Mouse (Mus musculus) embryo, embryonic 10 days (tissue): ENCODE measurements at regions not wholly inside any gene's neighbourhood (a gene's known extent, or its start where the extent isn't known, plus 50 kb on each side); places are given as distances from the start of the nearest gene placed in this dataset.
"Not testable (repeated sequence)": the region's sequence is repeated elsewhere in the genome, so short reads cannot be mapped to it uniquely, and the experiment has no call there.

Experiments used
- DNase-seq: peaks from one replicate; pipeline ENCODE4 v3.0.0-alpha.2; 2015; ENCODE audit warnings: low spot score

DNA sequence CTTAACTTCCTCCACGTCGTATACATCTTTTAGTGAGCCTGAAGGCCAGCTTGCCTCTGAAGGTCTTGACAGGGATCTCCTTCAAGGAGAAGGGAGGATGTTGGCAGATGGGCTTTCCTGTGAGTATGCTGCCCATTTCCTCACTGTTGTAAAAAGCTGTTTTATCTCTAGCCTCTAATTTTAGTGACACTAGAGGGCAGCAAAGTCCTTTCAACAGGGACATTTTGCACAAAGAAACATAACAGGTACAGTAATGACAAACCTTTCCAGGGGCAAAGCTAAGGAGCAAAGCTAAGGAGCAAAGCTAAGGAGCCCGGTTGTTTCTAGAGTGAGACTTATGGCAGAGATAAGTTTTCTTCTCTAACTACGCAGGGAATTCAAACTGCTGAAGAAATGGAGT, 59.0 kb upstream of the Kbtbd8 start:
- DNase-seq: peak; percentile 73

DNA sequence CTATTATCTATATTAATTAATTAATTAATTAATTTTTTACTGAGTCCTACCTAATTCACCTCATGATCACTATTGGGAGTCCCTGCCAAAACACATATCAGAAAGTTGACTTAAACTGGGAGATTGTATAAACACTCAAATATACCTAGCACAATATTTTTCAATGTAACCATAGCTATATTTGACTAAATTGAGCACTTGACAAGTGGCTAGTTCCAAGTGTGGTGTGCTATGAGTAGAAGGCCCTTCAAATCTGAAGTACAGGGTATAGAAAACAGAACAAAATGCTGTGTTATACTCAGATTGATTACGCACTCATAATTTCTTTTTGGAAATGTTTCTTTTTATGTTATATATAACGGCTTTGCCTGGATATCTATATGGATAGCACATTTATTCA, 60.8 kb upstream of the Kbtbd8 start:
- no peak for DNase-seq

DNA sequence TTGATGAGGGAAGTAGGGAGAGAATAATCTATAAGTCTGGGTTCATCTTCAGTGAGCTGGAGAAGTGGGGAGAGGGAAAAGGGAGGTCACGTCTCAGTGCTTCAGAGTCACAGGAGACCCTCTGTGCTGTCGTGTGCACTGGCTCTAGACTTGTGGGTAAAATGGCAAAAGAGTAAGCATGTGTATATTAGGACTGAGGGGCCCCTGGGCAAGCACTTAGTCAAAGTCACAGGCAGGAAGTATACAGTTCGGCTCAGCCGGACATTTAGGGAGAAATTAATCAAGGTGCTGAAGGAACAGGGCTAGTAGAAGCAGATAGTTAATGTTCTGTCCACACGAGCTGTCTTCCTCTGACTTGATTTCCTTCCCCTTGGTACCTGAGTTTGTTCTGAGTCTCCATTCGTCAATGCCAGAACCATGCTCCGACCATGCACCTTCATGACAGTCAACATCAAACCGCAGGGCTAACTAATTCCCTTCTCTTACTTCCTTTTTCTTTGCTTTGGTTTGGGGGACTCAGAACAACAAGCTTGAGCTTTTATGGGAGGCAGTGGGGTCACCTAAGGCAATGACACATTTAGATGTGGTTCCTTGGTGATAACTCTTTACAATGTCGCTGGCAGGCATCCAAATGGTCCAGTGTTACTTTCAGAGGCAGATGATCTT, 63.2 kb upstream of the Kbtbd8 start:
- no peak for DNase-seq

GRCm38 (mm10) chr6:95041351-95041750, 75.7 kb upstream of the Kbtbd8 start:
- not testable (repeated sequence) for DNase-seq

GRCm38 (mm10) chr6:95024239-95024638, 92.8 kb upstream of the Kbtbd8 start:
- peak; percentile 72 for DNase-seq

DNA sequence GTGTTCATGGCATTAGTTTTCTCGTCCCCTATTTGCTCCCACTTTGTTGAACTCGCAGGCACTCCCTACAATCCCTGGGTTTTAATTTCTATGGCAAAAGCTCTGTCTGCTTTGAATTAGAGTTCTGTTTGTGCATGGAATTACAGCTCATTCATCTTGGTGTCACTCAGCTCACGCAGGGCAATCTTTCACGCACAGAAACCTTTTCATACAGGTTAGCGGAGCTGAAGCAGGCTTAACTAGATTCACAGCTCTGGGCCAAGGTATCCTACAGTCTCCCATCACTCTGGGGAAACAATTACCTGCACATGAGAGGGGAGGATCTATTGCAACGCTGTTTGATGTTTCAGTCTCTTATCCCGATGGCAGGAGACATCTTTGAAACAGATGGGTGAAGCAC, 95.3 kb upstream of the Kbtbd8 start:
- peak; percentile 42 for DNase-seq

DNA sequence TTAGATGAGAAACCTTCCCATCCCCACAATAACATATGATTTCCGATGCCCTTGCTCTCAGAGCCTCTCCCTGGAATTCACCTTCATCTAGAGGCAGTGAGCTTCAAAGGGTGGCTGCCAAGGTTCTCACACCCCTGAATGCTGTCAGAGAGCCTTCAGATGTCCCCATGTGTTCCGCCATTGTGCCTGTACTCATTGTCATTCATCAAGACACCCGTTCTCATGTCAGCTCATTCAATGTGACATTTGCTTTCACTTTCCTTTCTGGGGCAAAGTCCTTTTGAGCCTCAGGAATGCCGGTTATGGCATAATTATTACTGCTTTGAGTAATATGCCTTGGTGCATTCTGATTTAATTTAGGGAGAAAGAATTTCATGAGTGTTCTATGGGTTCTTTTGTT, 99.1 kb upstream of the Kbtbd8 start:
- DNase-seq: peak; percentile 22

DNA sequence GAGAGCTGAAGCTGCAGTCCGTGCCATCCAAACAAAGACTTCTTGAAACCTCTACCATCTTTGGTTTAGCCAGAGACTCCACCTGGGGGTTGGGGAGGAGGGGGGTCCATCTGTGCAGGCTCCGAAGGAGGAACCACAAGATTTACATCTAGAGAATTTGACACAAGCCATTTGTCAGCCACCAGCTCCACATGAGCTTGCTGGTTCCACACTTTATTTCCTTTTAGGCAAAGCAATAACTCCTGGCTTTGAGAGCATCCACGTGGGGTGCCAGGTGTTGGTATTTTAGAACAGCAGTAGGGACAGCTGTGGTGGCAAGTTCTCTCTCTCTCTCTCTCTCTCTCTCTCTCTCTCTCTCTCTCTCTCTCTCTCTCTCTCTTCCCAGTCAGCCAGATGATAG, 99.6 kb upstream of the Kbtbd8 start:
- peak; percentile 23 for DNase-seq

DNA sequence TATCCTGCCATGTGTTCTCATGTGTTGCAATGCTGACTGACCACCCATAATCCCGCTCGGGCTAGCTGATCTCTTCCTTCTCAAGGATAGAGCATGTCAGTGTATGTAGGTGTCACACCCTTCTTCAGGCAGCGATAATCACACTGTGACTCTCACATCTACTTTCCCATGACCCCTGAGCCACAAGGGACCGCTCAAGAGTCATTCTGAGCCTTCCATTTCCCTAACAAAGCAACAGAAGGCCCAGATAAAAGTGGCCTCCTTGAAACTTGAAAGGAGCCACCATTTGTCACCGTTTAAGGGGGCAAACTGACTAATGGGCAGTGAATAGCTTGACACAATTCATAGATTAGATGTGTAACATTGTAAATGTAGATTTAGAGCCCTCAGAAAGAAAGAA, 103.9 kb upstream of the Kbtbd8 start:
- peak; percentile 36 for DNase-seq

DNA sequence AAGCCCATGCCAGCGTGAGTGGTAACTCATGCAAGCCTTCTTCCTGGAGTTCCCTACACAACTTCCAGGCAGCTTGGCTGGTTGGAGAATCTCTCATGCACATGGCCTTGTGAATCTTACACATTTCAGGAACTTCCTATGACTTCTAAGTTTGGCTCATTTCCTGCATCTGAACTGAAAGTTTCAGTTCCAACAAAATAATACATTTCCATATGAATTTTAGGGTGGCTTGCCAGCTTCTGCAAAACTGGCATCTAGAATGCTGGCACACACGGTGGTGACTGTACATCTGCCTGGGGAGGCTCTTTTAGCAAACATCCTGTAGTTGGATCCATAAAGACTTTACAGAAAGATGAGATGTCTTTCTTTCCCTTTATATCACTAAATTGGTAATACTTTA, 110.6 kb upstream of the Kbtbd8 start:
- DNase-seq: no peak

DNA sequence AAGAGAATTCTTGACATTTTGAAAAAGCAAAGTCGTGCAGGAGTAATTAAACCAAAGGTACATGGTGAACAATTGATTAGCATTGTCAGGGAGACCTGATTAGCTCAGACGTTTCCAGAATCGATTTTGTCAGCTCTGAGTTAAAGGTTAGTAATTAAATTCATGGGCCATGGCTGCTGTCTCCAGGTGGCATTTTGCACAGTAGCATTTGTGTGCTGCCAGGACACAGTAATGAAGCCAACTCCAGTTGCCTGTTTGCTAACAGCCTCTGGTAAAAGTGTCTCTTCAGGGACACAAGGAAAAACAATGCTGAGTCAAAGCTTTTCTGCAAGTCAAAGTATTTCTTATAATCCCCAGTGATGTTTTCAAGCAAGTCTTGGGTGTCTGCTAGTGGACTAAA, 113.3 kb upstream of the Kbtbd8 start:
- DNase-seq: no peak

DNA sequence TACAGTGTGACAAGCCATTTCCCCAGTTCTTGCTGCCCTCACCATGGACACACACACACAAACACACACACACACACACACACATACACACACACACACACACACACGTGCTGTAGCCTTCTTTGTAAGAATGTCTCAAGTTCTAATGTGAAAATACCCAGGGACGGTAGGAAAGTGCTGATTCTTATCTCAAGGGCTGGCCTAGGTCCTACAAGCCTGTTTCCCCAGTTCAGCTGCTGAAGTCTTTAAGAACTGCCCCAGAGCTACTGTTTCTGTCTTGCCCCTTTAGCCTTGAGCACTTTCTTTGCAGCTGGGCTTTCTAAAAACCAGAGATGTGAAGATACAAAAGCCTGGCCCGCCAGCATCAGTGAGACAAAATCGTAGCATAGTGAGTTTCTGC, 117.5 kb upstream of the Kbtbd8 start:
- DNase-seq: no peak

- DNase-seq: no peak
Measured at GRCm38 (mm10) chr6:94999002-94999401, 118.0 kb upstream of the Kbtbd8 start.

DNA sequence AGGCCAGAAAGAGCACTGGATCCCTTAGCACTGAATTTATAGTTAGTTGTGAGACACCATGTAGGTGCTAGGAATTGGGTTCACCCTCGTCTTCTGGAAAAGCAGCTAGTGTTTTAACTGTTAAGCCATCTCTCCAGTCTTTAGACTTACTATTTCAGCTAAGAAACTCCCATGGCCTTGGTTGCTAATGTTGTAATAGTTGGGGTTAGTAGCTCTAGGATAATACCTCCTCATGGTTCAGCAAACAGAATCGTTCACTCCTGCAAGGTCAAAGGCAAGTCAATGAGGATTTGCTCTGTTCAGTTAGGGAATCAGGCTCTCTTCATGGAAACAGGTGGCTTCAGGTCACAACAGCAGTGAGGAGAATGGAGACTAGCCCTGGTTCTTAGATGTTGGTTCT, 118.7 kb upstream of the Kbtbd8 start:
- no peak for DNase-seq

GRCm38 (mm10) chr6:94994376-94994775, 122.7 kb upstream of the Kbtbd8 start:
- DNase-seq: no peak

DNA sequence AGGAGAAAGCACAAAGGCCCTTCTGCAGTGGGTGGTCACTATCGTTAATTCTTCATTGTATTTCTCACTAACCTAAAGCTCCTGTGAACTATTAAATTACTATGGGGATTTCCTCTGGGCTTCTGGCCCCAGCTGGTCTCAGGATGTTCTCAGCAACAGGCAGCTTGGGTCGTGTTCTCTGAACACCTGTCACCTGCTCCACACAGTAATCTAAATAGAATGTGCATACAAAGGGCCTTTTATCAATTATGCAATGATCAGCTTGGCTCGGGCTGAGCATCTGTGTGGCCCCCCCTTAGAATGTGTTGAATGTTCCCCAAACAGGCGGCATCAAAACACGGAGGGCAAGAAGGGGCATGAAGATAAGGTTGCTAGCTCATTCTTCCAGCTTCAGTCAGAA, 129.6 kb upstream of the Kbtbd8 start:
- DNase-seq: no peak

GRCm38 (mm10) chr6:94986346-94986745, 130.7 kb upstream of the Kbtbd8 start:
- peak; percentile 92 for DNase-seq

- no peak for DNase-seq
Measured at GRCm38 (mm10) chr6:94984411-94984895, 132.6 kb upstream of the Kbtbd8 start.

- DNase-seq: no peak
Measured at GRCm38 (mm10) chr6:94968683-94969082, 148.4 kb upstream of the Kbtbd8 start.

- DNase-seq: peak; percentile 80
Measured at GRCm38 (mm10) chr6:94966962-94967361, 150.1 kb upstream of the Kbtbd8 start.

GRCm38 (mm10) chr6:94963204-94963603, 153.8 kb upstream of the Kbtbd8 start:
- no peak for DNase-seq

DNA sequence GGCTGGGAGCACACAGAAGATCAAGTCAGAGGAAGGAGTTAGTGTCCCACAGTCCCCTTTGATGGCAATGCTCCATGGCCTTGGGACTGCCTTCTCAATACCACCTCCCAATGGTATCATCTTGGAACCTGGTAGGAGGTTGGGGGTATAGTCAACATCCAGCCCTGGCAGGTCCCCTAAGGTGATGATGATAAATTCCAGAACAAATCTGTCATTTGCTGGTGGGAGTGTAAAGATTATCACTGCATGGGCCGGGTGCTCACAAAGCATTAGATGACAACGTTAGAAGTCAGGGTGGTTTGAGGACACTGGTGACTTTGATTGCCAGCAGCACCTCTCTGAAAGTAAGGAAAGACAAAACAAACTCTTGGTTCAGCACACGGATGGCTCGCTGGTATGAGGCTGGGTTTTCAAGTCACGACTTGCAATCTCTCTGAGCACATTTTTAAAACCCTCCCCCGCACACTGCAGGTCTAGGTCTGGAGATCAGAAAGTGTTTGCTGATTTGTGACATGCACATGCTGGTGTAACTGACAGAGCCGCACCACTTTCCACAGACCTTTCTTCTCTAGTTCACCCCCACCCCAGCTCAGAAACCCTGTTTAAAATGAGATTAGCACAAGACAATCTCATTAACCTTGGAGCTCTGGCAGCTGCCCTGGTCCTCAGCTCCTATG, 154.5 kb upstream of the Kbtbd8 start:
- DNase-seq: peak; percentile 39

GRCm38 (mm10) chr6:94961821-94962220, 155.2 kb upstream of the Kbtbd8 start:
- no peak for DNase-seq

- no peak for DNase-seq
Measured at GRCm38 (mm10) chr6:94957990-94958389, 159.1 kb upstream of the Kbtbd8 start.
